Mouse (Mus musculus) right cerebral cortex, adult 18-20 months (tissue): ENCODE data around the gene Usp3.
A peak's percentile ranks its signal among the peaks of the same experiment; 100 is the strongest.

ENCODE experiments used
- DNase-seq: peaks from one replicate; pipeline ENCODE4 v3.0.0; 2022; ENCODE audit warnings: mixed read lengths

Gene Usp3

GRCm38 (mm10) chr9:66561496-66561895 is 31.4 kb downstream of the Usp3 start:
- no peak for DNase-seq

GRCm38 (mm10) chr9:66560728-66561127 is 32.2 kb downstream of the Usp3 start:
- DNase-seq, result no peak

- DNase-seq, result peak; percentile 5
Measured at GRCm38 (mm10) chr9:66560295-66560694, 32.6 kb downstream of the Usp3 start.

GRCm38 (mm10) chr9:66558971-66559370 is 34.0 kb downstream of the Usp3 start:
- DNase-seq, result no peak

- no peak for DNase-seq
Measured at GRCm38 (mm10) chr9:66542785-66543184, 50.2 kb downstream of the Usp3 start.

- DNase-seq, result no peak
Measured at GRCm38 (mm10) chr9:66521595-66521994, 71.3 kb downstream of the Usp3 start.

GRCm38 (mm10) chr9:66520299-66520698 is 72.6 kb downstream of the Usp3 start:
- no peak for DNase-seq

- no peak for DNase-seq
Measured at GRCm38 (mm10) chr9:66518901-66519300, 74.0 kb downstream of the Usp3 start.

- no peak for DNase-seq
Measured at GRCm38 (mm10) chr9:66518251-66518650, 74.7 kb downstream of the Usp3 start.

GRCm38 (mm10) chr9:66517746-66518145 is 75.2 kb downstream of the Usp3 start:
- DNase-seq, result no peak

GRCm38 (mm10) chr9:66516296-66516940 is 76.5 kb downstream of the Usp3 start:
- no peak for DNase-seq

GRCm38 (mm10) chr9:66515680-66516210 is 77.2 kb downstream of the Usp3 start:
- no peak for DNase-seq

GRCm38 (mm10) chr9:66515115-66515514 is 77.8 kb downstream of the Usp3 start:
- no peak for DNase-seq

GRCm38 (mm10) chr9:66514256-66514770 is 78.6 kb downstream of the Usp3 start, which contains the start of gene Fbxl22:
Gene Fbxl22, minus strand, starts transcription at chr9:66514593.
- DNase-seq, result peak; percentile 50

GRCm38 (mm10) chr9:66513661-66514255 is 79.2 kb downstream of the Usp3 start:
- DNase-seq, result no peak

GRCm38 (mm10) chr9:66513150-66513549 is 79.8 kb downstream of the Usp3 start:
- DNase-seq, result peak; percentile 46

- DNase-seq, result peak; percentile 89
Measured at GRCm38 (mm10) chr9:66512351-66512671, 80.6 kb downstream of the Usp3 start.

GRCm38 (mm10) chr9:66511580-66512350 is 81.2 kb downstream of the Usp3 start:
- DNase-seq, result peak; percentile 98

- no peak for DNase-seq
Measured at GRCm38 (mm10) chr9:66510944-66511343, 82.0 kb downstream of the Usp3 start.

- DNase-seq, result no peak
Measured at GRCm38 (mm10) chr9:66510351-66510841, 82.5 kb downstream of the Usp3 start.

GRCm38 (mm10) chr9:66508890-66509399 is 84.0 kb downstream of the Usp3 start:
- no peak for DNase-seq

GRCm38 (mm10) chr9:66507684-66508083 is 85.3 kb downstream of the Usp3 start:
- DNase-seq, result no peak

GRCm38 (mm10) chr9:66506424-66506823 is 86.5 kb downstream of the Usp3 start:
- DNase-seq, result no peak
